ENCODE assay signal across 8 mouse cellular contexts in genomic region chr16:3116113-3116511, GRCm38 (mm10).
DNase-seq lines count a peak whose midpoint lies in the region; ATAC-seq lines count a peak whose summit lies in the region.
"Not testable (repeated sequence)": the region's sequence is repeated elsewhere in the genome, so short reads cannot be mapped to it uniquely, and the experiment has no call there.

No protein-coding gene starts in this region.

- intact Hi-C loops in heart, postnatal 10 days (cut with DNase I); left cerebral cortex, postnatal 4 days (cut with DNase I): not testable (repeated sequence)

- peak; percentile 55 for ATAC-seq in erythroid progenitor cell, adult 5-6 weeks (replicated peaks; ENCODE audit: low FRiP score, poor library complexity, severe bottlenecking)

- DNase-seq in CD4-positive, CD25-positive, alpha-beta regulatory T cell, adult 2 months (ENCODE audit: low read depth, low spot score): peak; percentile 1
- peak; percentile 14 for DNase-seq in adrenal gland, postnatal 14 days
- DNase-seq in heart, postnatal 10 days: peak; percentile 46 to 77
- peak; percentile 19 to 41 for DNase-seq in kidney, postnatal 36 days
- DNase-seq in left cerebral cortex, postnatal 4 days: peak; percentile 3
- DNase-seq in retina, postnatal 1 day: peak; percentile 0
- DNase-seq in thymus, postnatal 25 days: peak; percentile 20

Comparison
In these comparisons a context has a peak if more than half of its experiments do, and no peak if none do; other contexts are left out.
1. Peak in every context shown above with its lines: DNase-seq and ATAC-seq.
2. DNase-seq: peak in every context shown above with its lines; median percentile 62 in heart, postnatal 10 days; 30 in kidney, postnatal 36 days; 20 in thymus, postnatal 25 days; 14 in adrenal gland, postnatal 14 days; 3 in left cerebral cortex, postnatal 4 days; 1 in CD4-positive, CD25-positive, alpha-beta regulatory T cell, adult 2 months; 0 in retina, postnatal 1 day.